Mouse (Mus musculus) forelimb bud, embryonic 11.5 days (tissue): ENCODE results near the gene H2al1b.

Experiments
- DNase-seq: peaks from one replicate; pipeline ENCODE4 v3.0.0-alpha.2; 2012; ENCODE audit warnings: low read depth, low spot score

The H2al1b gene

DNA sequence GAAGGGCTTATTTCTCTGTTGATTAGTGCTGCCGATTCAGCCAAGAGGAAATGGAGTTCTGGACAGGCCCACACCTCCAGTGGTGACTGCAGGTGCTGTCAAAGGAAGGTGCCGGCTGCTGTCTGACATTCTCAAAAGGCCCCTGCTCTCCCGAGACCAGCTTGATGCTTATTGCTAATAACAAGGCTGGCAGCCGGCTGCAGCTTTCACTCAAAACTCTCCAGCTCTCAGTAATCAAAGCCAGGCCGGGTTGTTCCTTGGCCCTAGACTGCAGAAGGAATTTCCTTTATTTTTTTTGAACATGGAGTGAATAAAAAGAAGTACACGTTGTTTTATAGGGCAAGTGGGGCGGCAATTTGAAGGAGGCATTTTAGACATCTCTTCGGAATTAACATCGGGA lies 43.5 kb downstream of the H2al1b start:
- DNase-seq, result peak; percentile 60

DNA sequence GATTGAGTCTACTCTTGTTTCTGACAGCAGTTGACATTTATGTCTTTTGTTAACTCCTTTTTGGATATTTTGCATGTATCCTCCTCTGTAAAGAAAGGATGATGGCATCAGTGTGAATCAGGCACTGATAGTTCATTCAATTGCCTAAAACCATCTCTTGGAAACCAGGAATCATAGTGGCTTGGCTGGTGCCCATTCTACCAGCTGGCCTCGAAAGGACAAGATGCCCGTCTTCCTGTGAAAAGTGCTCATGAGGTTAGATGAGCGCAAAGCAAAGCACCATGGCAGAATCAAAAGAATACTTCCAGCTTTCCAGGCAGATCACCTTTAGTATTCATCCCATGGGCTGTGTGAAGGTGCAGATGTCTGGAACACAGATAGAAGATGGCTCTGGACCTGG lies 44.5 kb downstream of the H2al1b start:
- DNase-seq, result no peak
